Mouse (Mus musculus) liver, embryonic 16.5 days (tissue): Measurements from ENCODE around the gene Dnah2. TPM values are rescaled to one million over a fixed set of nuclear protein-coding genes. Genes with fewer than 3 reads are reported as not detected.

ENCODE experiments used
- ATAC-seq: fragments of 200-750 bp; cut with Nextera tagmentation; 2 replicates; pipeline ENCODE4 v1.8.0; 2017; ENCODE audit warnings: low read depth, mild to moderate bottlenecking, moderate number of reproducible peaks, moderate library complexity
- H3K27ac ChIP-seq: fragments of 300-500 bp; sonication (generic); 2 replicates; pipeline ENCODE4 v1.5.1; 2014; ENCODE audit warnings: mild to moderate bottlenecking, low read length
- H3K27me3 ChIP-seq: fragments of 300-500 bp; sonication (generic); 2 replicates; pipeline ENCODE4 v1.6.1; 2014; ENCODE audit warnings: low read depth, low read length, mixed read lengths; ENCODE audit not compliant: control insufficient read depth, insufficient read depth
- H3K36me3 ChIP-seq: fragments of 300-500 bp; sonication (generic); 2 replicates; pipeline ENCODE4 v1.6.1; 2014; ENCODE audit warnings: mild to moderate bottlenecking; ENCODE audit not compliant: control insufficient read depth, insufficient read depth
- H3K4me1 ChIP-seq: fragments of 300-500 bp; sonication (generic); 2 replicates; pipeline ENCODE4 v1.6.1; 2014; ENCODE audit warnings: low read depth, low read length, mixed read lengths; ENCODE audit not compliant: control insufficient read depth
- H3K4me2 ChIP-seq: fragments of 300-500 bp; sonication (generic); 2 replicates; pipeline ENCODE4 v1.6.1; 2014; ENCODE audit warnings: low read depth, low read length, mixed read lengths
- H3K4me3 ChIP-seq: fragments of 300-500 bp; sonication (generic); 2 replicates; pipeline ENCODE4 v1.5.1; 2014; ENCODE audit warnings: low read depth, mild to moderate bottlenecking, low read length
- H3K9ac ChIP-seq: fragments of 300-500 bp; sonication (generic); 2 replicates; pipeline ENCODE4 v1.6.1; 2014; ENCODE audit warnings: low read depth, low read length
- H3K9me3 ChIP-seq: fragments of 300-500 bp; sonication (generic); replicated peaks from 2 replicates; pipeline ENCODE4 v1.6.1; 2016; ENCODE audit warnings: low read length; ENCODE audit not compliant: control insufficient read depth
- WGBS: fragments of 180-500 bp; shearing (Covaris S2); extraction: QIAGEN DNeasy Blood & Tissue Kit; methylation state at CpG from one replicate; pipeline ENCODE4 v1.1.7; 2014; ENCODE audit not compliant: insufficient replicate concordance; 5-methylcytosine and 5-hydroxymethylcytosine counted together
- polyA plus RNA-seq: library from polyadenylated mRNA; unstranded; fragments of >200 nt; fragmentation: Nextera tagmentation; extraction: Ambion mirVana; gene quantifications from 2 replicates; pipeline ENCODE4 v1.2.1, GENCODE M21; 2015

Dnah2 gene
- polyA plus RNA-seq, 1 experiment from 2014 or later: 0.09 TPM

DNA sequence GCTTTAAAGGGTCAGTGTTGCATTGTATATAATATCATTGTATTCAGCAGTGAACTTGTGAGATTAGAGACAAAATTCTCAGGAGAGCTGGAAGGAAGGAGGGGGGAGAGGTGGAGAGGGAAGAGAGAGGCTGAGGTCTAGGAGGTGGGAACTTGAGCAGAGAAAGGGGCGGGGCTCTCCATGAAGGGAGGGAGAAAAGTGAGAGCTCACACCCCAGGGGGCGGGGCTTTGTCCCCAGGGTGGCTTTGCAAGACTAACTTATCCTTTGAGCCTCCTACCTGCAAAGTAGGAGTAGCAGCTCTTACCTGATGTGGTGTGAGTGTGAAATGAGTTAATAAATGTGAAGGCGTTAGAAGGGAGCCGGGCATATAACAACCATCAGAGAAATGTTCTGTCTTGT lies 120.2 kb downstream of the Dnah2 start:
- H3K27ac ChIP-seq: no peak overlapping the region

DNA sequence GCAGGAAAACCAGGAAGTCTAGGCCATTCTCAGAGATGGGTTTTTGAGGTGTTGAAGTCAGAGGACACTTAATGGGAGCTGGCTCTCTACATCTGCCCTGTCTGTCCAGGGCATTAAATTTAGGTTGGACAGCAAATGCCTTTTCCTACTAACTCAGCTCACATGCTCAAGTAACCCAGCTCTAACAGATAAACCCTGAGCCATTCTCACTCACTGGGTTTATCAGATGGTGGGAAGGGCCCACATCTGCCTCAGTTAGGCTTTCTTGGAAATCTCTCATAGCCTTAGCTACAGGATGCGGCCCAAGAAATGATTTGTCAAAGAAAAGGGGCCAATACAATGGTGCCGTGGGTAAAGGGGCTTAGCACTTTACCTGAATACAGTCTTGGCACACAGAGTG lies 122.7 kb downstream of the Dnah2 start:
- Histone ChIP-seq H3K9me3 (no peaks in the 10 kb centered on the region), H3K36me3 (no peaks in the 10 kb centered on the region), H3K4me2 (no peak overlapping the region), H3K27ac (no peak overlapping the region), H3K4me3 (no peak overlapping the region), H3K27me3 (peaks cover 13% of the 10 kb centered on the region), H3K9ac (no peak overlapping the region), H3K4me1 (peaks cover 12% of the 10 kb centered on the region)
- 31% methylated on average over 2 of the region's 2 CpGs for WGBS
- ATAC-seq: no peak

More for the DNA sequence above, 120.2 kb downstream of the Dnah2 start:
- no peak for ATAC-seq
- H3K9me3 ChIP-seq: no peaks in the 10 kb centered on the region
- peaks cover 3% of the 10 kb centered on the region; the same call in 1 of the 2 replicates for H3K27me3 ChIP-seq
- H3K4me2 ChIP-seq: no peak overlapping the region
- no peaks in the 10 kb centered on the region for H3K36me3 ChIP-seq
- H3K4me3 ChIP-seq: no peak overlapping the region
- peaks cover 12% of the 10 kb centered on the region for H3K4me1 ChIP-seq
- no peak overlapping the region for H3K9ac ChIP-seq
- 21% methylated on average over 4 of the region's 4 CpGs for WGBS

DNA sequence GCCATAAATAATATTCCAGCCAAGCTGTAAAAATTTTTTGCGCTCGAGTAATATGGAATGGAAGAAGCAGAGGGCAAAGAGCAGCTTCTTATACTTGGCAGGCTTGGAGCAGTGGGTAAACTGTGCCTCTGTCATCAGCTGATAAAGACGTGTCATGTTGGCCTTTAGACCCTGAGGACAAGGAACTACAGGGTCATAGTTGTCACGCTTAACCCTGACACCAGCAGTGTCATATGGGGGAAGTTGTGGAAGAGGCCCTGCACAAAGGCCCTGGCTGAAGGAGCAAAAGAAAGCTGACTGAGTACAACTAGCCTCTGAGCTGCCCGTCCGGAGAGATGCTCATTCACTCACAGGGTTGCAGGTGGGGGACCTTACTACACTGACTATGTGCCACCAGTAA lies 125.0 kb downstream of the Dnah2 start:
- Histone ChIP-seq H3K4me2 (no peak overlapping the region), H3K36me3 (no peaks in the 10 kb centered on the region), H3K27me3 (peaks cover 26% of the 10 kb centered on the region), H3K9me3 (no peaks in the 10 kb centered on the region), H3K27ac (no peak overlapping the region), H3K4me1 (peaks cover 33% of the 10 kb centered on the region), H3K9ac (no peak overlapping the region), H3K4me3 (no peak overlapping the region)
- WGBS: 29% methylated on average over 6 of the region's 6 CpGs
- no peak for ATAC-seq

GRCm38 (mm10) chr11:69422842-69423241 lies 126.1 kb downstream of the Dnah2 start:
- Histone ChIP-seq H3K4me1 (peaks cover 40% of the 10 kb centered on the region), H3K9ac (no peak overlapping the region), H3K4me3 (no peak overlapping the region), H3K9me3 (no peaks in the 10 kb centered on the region), H3K36me3 (no peaks in the 10 kb centered on the region), H3K27ac (no peak overlapping the region), H3K4me2 (no peak overlapping the region), H3K27me3 (peaks cover 36% of the 10 kb centered on the region)
- ATAC-seq: no peak
- 67% methylated on average over 10 of the region's 10 CpGs for WGBS

GRCm38 (mm10) chr11:69421131-69421977 lies 127.6 kb downstream of the Dnah2 start:
- Histone ChIP-seq H3K36me3 (no peaks in the 10 kb centered on the region), H3K27ac (no peak overlapping the region), H3K4me2 (no peak overlapping the region), H3K9ac (no peak overlapping the region), H3K27me3 (peaks cover 50% of the 10 kb centered on the region), H3K4me1 (peaks cover 51% of the 10 kb centered on the region), H3K9me3 (no peaks in the 10 kb centered on the region), H3K4me3 (no peak overlapping the region)
- ATAC-seq: no peak
- WGBS: 27% methylated on average over 25 of the region's 25 CpGs

DNA sequence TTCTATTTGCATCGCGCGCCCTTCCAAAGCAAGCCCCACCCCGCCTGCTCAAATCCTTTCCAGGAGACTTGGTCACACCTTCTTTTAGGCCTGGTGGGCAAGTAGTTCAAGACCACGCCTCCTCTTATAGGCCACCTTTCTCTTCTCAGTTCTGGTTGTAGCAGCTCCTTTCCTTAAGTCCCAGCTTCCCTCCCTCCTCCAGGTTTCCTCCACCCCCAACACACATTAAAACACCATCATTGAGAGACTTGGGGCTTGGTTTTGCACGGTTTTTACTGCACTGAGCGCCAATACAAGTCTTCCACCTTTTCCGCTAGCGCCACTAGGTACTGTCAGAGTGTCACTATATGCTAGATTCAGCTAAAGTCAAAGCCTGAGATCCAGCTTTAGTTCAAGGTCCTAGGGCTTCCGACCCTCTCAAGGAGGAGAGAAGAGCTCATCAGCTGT lies 128.3 kb downstream of the Dnah2 start:
- peaks cover 52% of the 10 kb centered on the region for H3K27me3 ChIP-seq
- ATAC-seq: no peak

GRCm38 (mm10) chr11:69419813-69420553 lies 128.9 kb downstream of the Dnah2 start:
- H3K27ac ChIP-seq: peak overlapping the region; percentile 58; the same call in 1 of the 2 replicates
- peaks cover 46% of the 10 kb centered on the region for H3K4me1 ChIP-seq
- H3K4me3 ChIP-seq: peak overlapping the region; percentile 58
- H3K36me3 ChIP-seq: no peaks in the 10 kb centered on the region
- peak overlapping the region; percentile 89 for H3K4me2 ChIP-seq
- H3K9ac ChIP-seq: peak overlapping the region; percentile 25
- ATAC-seq: peak; percentile 30
- 1% methylated on average over 29 of the region's 31 CpGs for WGBS
- peaks cover 56% of the 10 kb centered on the region for H3K27me3 ChIP-seq
- no peaks in the 10 kb centered on the region for H3K9me3 ChIP-seq

More for the DNA sequence above, 128.3 kb downstream of the Dnah2 start:
- peak overlapping the region; percentile 89 for H3K4me2 ChIP-seq
- 18% methylated on average over 10 of the region's 10 CpGs for WGBS
- H3K4me3 ChIP-seq: peak overlapping the region; percentile 58
- H3K9me3 ChIP-seq: no peaks in the 10 kb centered on the region
- no peaks in the 10 kb centered on the region for H3K36me3 ChIP-seq
- H3K4me1 ChIP-seq: peaks cover 46% of the 10 kb centered on the region
- H3K27ac ChIP-seq: no peak overlapping the region
- no peak overlapping the region for H3K9ac ChIP-seq

DNA sequence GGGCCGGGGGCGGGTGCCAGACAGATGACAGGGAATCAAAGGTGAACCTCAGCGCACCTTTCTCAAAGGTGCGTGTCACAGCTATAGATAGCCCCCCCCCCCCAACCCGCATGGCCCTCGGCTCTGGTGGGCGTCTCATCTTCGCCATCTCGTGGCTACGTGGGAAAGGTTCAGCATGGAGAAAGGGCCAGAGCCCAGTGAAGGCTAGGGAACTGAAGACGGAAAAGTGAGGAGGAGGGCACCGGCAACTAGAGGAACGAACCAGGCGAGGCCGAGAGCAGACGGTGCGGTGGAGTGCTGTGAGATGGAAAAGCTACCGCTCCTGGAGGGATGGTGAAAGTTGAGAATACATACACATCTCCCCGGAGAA lies 129.5 kb downstream of the Dnah2 start:
- WGBS: under 1% methylated on average over 19 of the region's 19 CpGs
- H3K4me1 ChIP-seq: peaks cover 47% of the 10 kb centered on the region
- peak overlapping the region; percentile 58; the same call in 1 of the 2 replicates for H3K27ac ChIP-seq
- peak overlapping the region; percentile 25 for H3K9ac ChIP-seq
- no peaks in the 10 kb centered on the region for H3K36me3 ChIP-seq
- H3K9me3 ChIP-seq: no peaks in the 10 kb centered on the region
- ATAC-seq: no peak
- H3K27me3 ChIP-seq: peaks cover 56% of the 10 kb centered on the region
- peak overlapping the region; percentile 58 for H3K4me3 ChIP-seq
- peak overlapping the region; percentile 89 for H3K4me2 ChIP-seq
